Mouse (Mus musculus): Measurements from ENCODE around the gene Etv6. TPM values are rescaled to one million over a fixed set of nuclear protein-coding genes. Genes with fewer than 3 reads are reported as not detected.

Gene Etv6
- polyA plus RNA-seq, 1 experiment from 2014 or later = 4.5 TPM

- no peaks in the 10 kb centered on the region for H3K4me1 ChIP-seq
- ATAC-seq (replicated peaks) = no peak
Measured at GRCm38 (mm10) chr6:134082229-134082920, 46.9 kb downstream of the Etv6 start.

GRCm38 (mm10) chr6:134083428-134083827 is 47.9 kb downstream of the Etv6 start:
- WGBS = 83% methylated on average over 4 of the region's 4 CpGs
- Histone ChIP-seq H3K4me1 (no peaks in the 10 kb centered on the region), H3K4me2 (no peak overlapping the region), H3K4me3 (no peak overlapping the region), H3K27me3 (replicated peaks) (no peaks in the 10 kb centered on the region), H3K27ac (no peak overlapping the region), H3K36me3 (replicated peaks) (no peaks in the 10 kb centered on the region), H3K9me3 (no peaks in the 10 kb centered on the region), H3K9ac (no peak overlapping the region)
- no peak for ATAC-seq (replicated peaks)

More at GRCm38 (mm10) chr6:134082229-134082920, 46.9 kb downstream of the Etv6 start:
- Histone ChIP-seq H3K27me3 (replicated peaks) (no peaks in the 10 kb centered on the region), H3K27ac (no peak overlapping the region), H3K9me3 (no peaks in the 10 kb centered on the region), H3K4me3 (no peak overlapping the region), H3K4me2 (no peak overlapping the region), H3K36me3 (replicated peaks) (no peaks in the 10 kb centered on the region), H3K9ac (no peak overlapping the region)
- 93% methylated on average over 15 of the region's 15 CpGs for WGBS

DNA sequence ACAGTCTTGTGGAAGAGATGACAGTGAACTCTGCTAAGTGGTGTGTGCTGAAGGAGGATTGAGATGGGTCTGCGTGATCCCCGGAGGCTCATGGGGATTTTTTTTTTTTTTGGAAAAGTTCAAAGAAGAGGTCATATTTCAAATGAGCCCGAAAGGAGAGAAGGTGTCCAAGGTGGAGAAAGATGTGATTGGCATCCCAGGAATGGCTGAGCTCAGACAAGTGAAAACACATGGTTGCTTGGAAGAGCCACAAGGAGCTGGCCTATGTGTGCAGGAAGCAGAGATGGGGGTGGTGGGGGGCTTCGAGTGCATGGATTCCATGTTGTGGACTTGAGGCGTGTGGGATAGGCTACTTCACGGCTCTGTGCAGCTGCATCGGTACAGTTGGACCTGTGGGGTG is 50.9 kb downstream of the Etv6 start:
- Histone ChIP-seq H3K4me1 (no peaks in the 10 kb centered on the region), H3K4me3 (no peak overlapping the region), H3K36me3 (replicated peaks) (no peaks in the 10 kb centered on the region), H3K27ac (no peak overlapping the region), H3K9ac (no peak overlapping the region), H3K4me2 (no peak overlapping the region), H3K27me3 (replicated peaks) (no peaks in the 10 kb centered on the region), H3K9me3 (no peaks in the 10 kb centered on the region)
- 93% methylated on average over 7 of the region's 7 CpGs for WGBS
- ATAC-seq (replicated peaks) = no peak

GRCm38 (mm10) chr6:134087709-134088108 is 52.2 kb downstream of the Etv6 start:
- Histone ChIP-seq H3K4me3 (no peak overlapping the region), H3K27ac (no peak overlapping the region), H3K4me2 (no peak overlapping the region), H3K9ac (no peak overlapping the region), H3K9me3 (no peaks in the 10 kb centered on the region), H3K36me3 (replicated peaks) (no peaks in the 10 kb centered on the region), H3K4me1 (no peaks in the 10 kb centered on the region), H3K27me3 (replicated peaks) (no peaks in the 10 kb centered on the region)
- no peak for ATAC-seq (replicated peaks)
- WGBS = 93% methylated on average over 4 of the region's 4 CpGs

- Histone ChIP-seq H3K9me3 (no peaks in the 10 kb centered on the region), H3K27me3 (replicated peaks) (no peaks in the 10 kb centered on the region), H3K36me3 (replicated peaks) (no peaks in the 10 kb centered on the region), H3K4me1 (no peaks in the 10 kb centered on the region), H3K9ac (no peak overlapping the region), H3K27ac (no peak overlapping the region), H3K4me3 (no peak overlapping the region), H3K4me2 (no peak overlapping the region)
- WGBS = 92% methylated on average over 7 of the region's 7 CpGs
- no peak for ATAC-seq (replicated peaks)
Measured at GRCm38 (mm10) chr6:134089671-134090377, 54.3 kb downstream of the Etv6 start.

- Histone ChIP-seq H3K9me3 (no peaks in the 10 kb centered on the region), H3K4me3 (no peak overlapping the region), H3K9ac (no peak overlapping the region), H3K27ac (no peak overlapping the region), H3K27me3 (replicated peaks) (no peaks in the 10 kb centered on the region), H3K4me2 (no peak overlapping the region), H3K4me1 (no peaks in the 10 kb centered on the region), H3K36me3 (replicated peaks) (no peaks in the 10 kb centered on the region)
- no peak for ATAC-seq (replicated peaks)
- 86% methylated on average over 4 of the region's 4 CpGs for WGBS
Measured at GRCm38 (mm10) chr6:134090378-134090692, 54.8 kb downstream of the Etv6 start.

DNA sequence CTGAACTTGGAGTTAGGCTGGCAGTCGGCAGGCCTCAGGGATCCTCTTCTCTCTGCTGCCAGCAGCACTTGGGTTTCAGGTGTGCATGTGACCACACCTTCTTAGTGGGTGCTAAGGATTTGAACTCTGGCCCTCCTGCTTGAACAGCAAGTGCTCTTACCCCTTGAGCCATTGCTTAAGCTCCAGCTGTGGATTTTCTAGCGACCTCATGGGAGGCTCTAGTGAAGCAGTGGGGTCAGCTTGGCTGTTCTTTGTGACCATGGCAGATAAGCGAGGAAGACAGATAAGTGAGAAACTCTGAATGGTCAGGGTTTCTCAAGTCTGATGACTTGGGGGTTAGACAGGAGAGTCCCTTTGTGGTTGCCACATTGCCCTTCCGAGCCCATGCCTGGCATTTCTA is 55.4 kb downstream of the Etv6 start:
- Histone ChIP-seq H3K4me1 (no peaks in the 10 kb centered on the region), H3K27ac (no peak overlapping the region), H3K9me3 (no peaks in the 10 kb centered on the region), H3K4me2 (no peak overlapping the region), H3K36me3 (replicated peaks) (no peaks in the 10 kb centered on the region), H3K9ac (no peak overlapping the region), H3K27me3 (replicated peaks) (no peaks in the 10 kb centered on the region), H3K4me3 (no peak overlapping the region)
- whole genome bisulfite sequencing = 88% methylated on average over 4 of the region's 4 CpGs
- no peak for ATAC-seq (replicated peaks)

DNA sequence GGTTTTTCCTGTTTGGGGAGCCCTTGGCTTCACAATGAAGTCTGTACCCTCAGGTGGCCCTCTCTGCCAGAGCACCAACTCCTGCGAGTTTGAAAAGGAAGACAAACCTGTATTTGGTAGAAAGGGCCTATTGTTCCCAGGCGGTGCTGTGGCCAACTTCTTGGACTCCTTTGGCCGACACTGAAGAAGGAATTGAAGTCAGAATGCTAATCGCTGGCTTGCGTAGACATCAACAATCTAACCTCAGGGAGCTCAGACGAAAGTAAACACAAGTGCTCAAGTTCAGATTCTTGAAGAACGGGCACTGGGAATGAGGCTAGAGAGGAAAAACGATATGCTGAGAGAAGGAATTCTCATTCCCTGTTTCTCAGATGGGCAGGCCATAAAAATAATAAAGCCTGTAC is 55.9 kb downstream of the Etv6 start:
- H3K4me1 ChIP-seq = no peaks in the 10 kb centered on the region
- ATAC-seq (replicated peaks) = no peak
- no peaks in the 10 kb centered on the region for H3K36me3 ChIP-seq (replicated peaks)
- H3K27ac ChIP-seq = no peak overlapping the region
- WGBS = 72% methylated on average over 8 of the region's 8 CpGs
- H3K4me2 ChIP-seq = no peak overlapping the region
- H3K27me3 ChIP-seq (replicated peaks) = no peaks in the 10 kb centered on the region
- H3K4me3 ChIP-seq = no peak overlapping the region
- H3K9me3 ChIP-seq = no peaks in the 10 kb centered on the region
- H3K9ac ChIP-seq = no peak overlapping the region

GRCm38 (mm10) chr6:134094066-134094465 is 58.6 kb downstream of the Etv6 start:
- Histone ChIP-seq H3K27me3 (replicated peaks) (no peaks in the 10 kb centered on the region), H3K4me2 (no peak overlapping the region), H3K36me3 (replicated peaks) (no peaks in the 10 kb centered on the region), H3K9ac (no peak overlapping the region), H3K27ac (no peak overlapping the region), H3K4me1 (no peaks in the 10 kb centered on the region), H3K9me3 (no peaks in the 10 kb centered on the region), H3K4me3 (no peak overlapping the region)
- ATAC-seq (replicated peaks) = no peak
- WGBS = 94% methylated on average over 5 of the region's 5 CpGs

DNA sequence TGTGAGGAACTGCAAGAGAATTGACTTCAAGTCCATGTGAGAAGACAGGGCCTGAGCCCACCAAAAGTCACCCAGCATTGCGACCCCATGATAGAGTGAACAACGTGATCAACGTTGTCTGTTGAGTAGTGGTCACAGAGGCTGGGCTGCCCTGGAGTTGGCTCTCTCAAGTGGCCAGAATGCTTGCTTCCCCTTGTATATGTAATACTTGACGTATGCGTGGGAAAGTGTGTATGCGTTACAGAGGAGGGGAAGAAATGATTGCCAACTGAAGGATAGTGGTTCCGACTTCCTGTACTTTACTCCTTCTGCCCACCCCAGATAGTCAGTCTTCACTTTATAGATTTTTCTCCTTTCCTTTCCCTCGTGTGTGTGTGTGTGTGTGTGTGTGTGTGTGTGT is 59.1 kb downstream of the Etv6 start:
- no peak overlapping the region for H3K27ac ChIP-seq
- H3K4me2 ChIP-seq = no peak overlapping the region
- H3K36me3 ChIP-seq (replicated peaks) = no peaks in the 10 kb centered on the region
- ATAC-seq (replicated peaks) = no peak
- H3K9me3 ChIP-seq = no peaks in the 10 kb centered on the region
- 96% methylated on average over 7 of the region's 8 CpGs for WGBS
- H3K4me3 ChIP-seq = no peak overlapping the region
- H3K9ac ChIP-seq = no peak overlapping the region
- H3K27me3 ChIP-seq (replicated peaks) = no peaks in the 10 kb centered on the region
- H3K4me1 ChIP-seq = no peaks in the 10 kb centered on the region

DNA sequence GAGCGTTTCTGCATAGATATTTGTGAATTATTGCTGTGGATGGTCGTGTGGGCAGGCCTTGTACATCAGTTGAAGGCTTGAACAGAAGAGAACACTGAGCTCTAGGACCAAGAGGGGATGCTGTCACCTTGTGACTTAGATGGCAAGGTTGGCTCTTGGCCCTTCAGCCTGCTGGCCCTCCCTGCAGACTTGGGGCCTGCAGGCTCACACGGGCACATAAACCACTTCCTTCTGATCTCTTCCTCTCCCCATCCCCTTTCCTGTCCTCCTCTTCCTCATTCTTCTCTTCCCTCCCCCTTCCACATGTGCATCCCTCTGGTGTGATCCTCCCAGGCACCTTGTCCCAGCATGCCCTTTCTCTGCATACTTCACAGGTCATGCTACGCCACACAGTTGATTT is 60.1 kb downstream of the Etv6 start:
- H3K27ac ChIP-seq = no peak overlapping the region
- H3K9ac ChIP-seq = no peak overlapping the region
- H3K36me3 ChIP-seq (replicated peaks) = no peaks in the 10 kb centered on the region
- H3K4me1 ChIP-seq = no peaks in the 10 kb centered on the region
- 85% methylated on average over 4 of the region's 4 CpGs for WGBS
- ATAC-seq (replicated peaks) = no peak
- no peaks in the 10 kb centered on the region for H3K27me3 ChIP-seq (replicated peaks)
- no peaks in the 10 kb centered on the region for H3K9me3 ChIP-seq
- H3K4me3 ChIP-seq = no peak overlapping the region
- no peak overlapping the region for H3K4me2 ChIP-seq

DNA sequence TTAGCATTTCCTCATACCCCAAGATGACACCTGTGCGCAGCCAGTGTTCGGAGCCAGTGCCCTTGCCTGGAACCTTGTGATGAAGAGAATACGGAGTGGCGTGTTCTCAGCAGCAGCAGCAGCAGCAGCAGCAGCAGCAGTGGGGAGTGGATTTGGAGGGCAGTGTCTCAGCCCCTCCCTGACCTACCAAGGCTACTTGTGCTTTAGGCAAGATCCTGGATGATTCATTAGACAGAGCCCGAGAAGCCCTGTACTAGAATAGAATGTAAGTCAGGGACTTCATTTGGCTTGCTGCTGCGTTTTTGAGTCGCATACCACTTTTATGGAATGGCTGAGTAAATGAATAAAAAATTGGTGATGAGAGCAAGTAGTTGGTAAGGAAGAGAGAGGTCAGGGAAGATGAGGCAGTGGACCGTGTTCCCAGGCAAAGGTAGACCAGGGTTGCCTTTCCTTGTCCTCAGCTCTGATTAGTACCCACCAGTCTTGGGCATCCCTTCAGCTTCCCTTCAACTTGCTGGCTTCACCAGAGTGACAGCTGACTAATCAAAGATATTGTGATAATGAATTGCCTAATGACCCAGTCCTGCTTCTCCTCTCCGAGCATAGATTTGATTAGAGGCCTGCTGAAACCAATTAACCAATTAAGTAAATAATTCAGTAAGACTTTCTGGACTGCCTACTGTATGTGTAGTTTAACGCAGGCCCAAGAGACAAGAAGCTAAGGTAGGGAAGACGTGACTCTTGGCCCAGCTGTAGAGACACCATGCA is 64.7 kb downstream of the Etv6 start:
- 93% methylated on average over 11 of the region's 11 CpGs for WGBS
- no peaks in the 10 kb centered on the region for H3K36me3 ChIP-seq (replicated peaks)
- ATAC-seq (replicated peaks) = no peak

More for the DNA sequence above, 64.7 kb downstream of the Etv6 start:
- H3K4me1 ChIP-seq = no peaks in the 10 kb centered on the region; the same call in 1 of the 2 replicates
- H3K27ac ChIP-seq = no peak overlapping the region
- no peak overlapping the region for H3K4me3 ChIP-seq
- H3K27me3 ChIP-seq (replicated peaks) = no peaks in the 10 kb centered on the region
- no peak overlapping the region for H3K9ac ChIP-seq
- H3K4me2 ChIP-seq = no peak overlapping the region
- no peaks in the 10 kb centered on the region for H3K9me3 ChIP-seq
